In genomic region chr2:122301921-122302573, GRCm38 (mm10) we compare ENCODE assay signal across 9 mouse cellular contexts. TPM values are rescaled to one million over a fixed set of nuclear protein-coding genes. Genes with fewer than 3 reads are reported as not detected.
A peak's percentile ranks its signal among the peaks of the same experiment; 100 is the strongest.
DNase-seq lines count a peak whose midpoint lies in the region; ATAC-seq lines count a peak whose summit lies in the region.
"Had no signal": no experiment of that assay in that cellular context is flagged by ENCODE, and none has a peak within 500 bp of the region (broad histone marks: within the 10 kb centered on the region; RNA-seq: fewer than 3 reads in every experiment).

No protein-coding gene starts in this region.

- peak overlapping the region; percentile 79 for H3K4me2 ChIP-seq in heart, embryonic 12.5 days
- H3K4me2 ChIP-seq in hindbrain, embryonic 12.5 days (replicated peaks), result peak overlapping the region; percentile 77
- peak overlapping the region; percentile 59 for H3K4me2 ChIP-seq in midbrain, embryonic 12.5 days (replicated peaks)

- no peaks in the 10 kb centered on the region for H3K36me3 ChIP-seq in heart, embryonic 12.5 days
- no peaks in the 10 kb centered on the region for H3K36me3 ChIP-seq in hindbrain, embryonic 12.5 days
- no peaks in the 10 kb centered on the region for H3K36me3 ChIP-seq in midbrain, embryonic 12.5 days

- peaks cover 98% of the 10 kb centered on the region for H3K27me3 ChIP-seq in heart, embryonic 12.5 days (replicated peaks)
- peaks cover 97% of the 10 kb centered on the region for H3K27me3 ChIP-seq in hindbrain, embryonic 12.5 days
- peaks cover 99% of the 10 kb centered on the region for H3K27me3 ChIP-seq in midbrain, embryonic 12.5 days

- WGBS in heart, embryonic 12.5 days, result 8% methylated on average over 23 of the region's 23 CpGs
- WGBS in hindbrain, embryonic 12.5 days, result 6% methylated on average over 23 of the region's 23 CpGs
- 8% methylated on average over 23 of the region's 23 CpGs for WGBS in midbrain, embryonic 12.5 days

- no peak for DNase-seq in heart, postnatal 4 days
- peak; percentile 12 for DNase-seq in R1 (ENCODE audit: low read depth, low spot score)
- DNase-seq in thymus, postnatal 4 days, result no peak
- no peak for DNase-seq in right cerebral cortex, postnatal 14 days

- H3K9me3 ChIP-seq in heart, embryonic 12.5 days (replicated peaks), result no peaks in the 10 kb centered on the region
- no peaks in the 10 kb centered on the region for H3K9me3 ChIP-seq in hindbrain, embryonic 12.5 days (replicated peaks)
- no peaks in the 10 kb centered on the region for H3K9me3 ChIP-seq in midbrain, embryonic 12.5 days

- no peak for ATAC-seq in heart, embryonic 12.5 days (ENCODE audit: insufficient number of reproducible peaks, low FRiP score)
- ATAC-seq in hindbrain, embryonic 12.5 days (ENCODE audit: low FRiP score), result no peak
- ATAC-seq in midbrain, embryonic 12.5 days (ENCODE audit: low FRiP score, low read depth), result no peak
- ATAC-seq in CD4-positive, CD25-positive, alpha-beta regulatory T cell, adult 4 months, result no peak

- no peak overlapping the region for H3K27ac ChIP-seq in heart, embryonic 12.5 days (ENCODE audit: poor library complexity, severe bottlenecking)
- no peak overlapping the region for H3K27ac ChIP-seq in hindbrain, embryonic 12.5 days
- H3K27ac ChIP-seq in midbrain, embryonic 12.5 days (replicated peaks), result no peak overlapping the region

- H3K4me1 ChIP-seq in heart, embryonic 12.5 days (replicated peaks), result peaks cover 36% of the 10 kb centered on the region
- H3K4me1 ChIP-seq in hindbrain, embryonic 12.5 days, result peaks cover 34% of the 10 kb centered on the region
- H3K4me1 ChIP-seq in midbrain, embryonic 12.5 days, result peaks cover 39% of the 10 kb centered on the region

- no peak overlapping the region for H3K9ac ChIP-seq in heart, embryonic 12.5 days
- peak overlapping the region; percentile 53; the same call in 1 of the 2 replicates for H3K9ac ChIP-seq in hindbrain, embryonic 12.5 days
- H3K9ac ChIP-seq in midbrain, embryonic 12.5 days (replicated peaks), result peak overlapping the region; percentile 20; the same call in 1 of the 2 replicates

- peak overlapping the region; percentile 48 for H3K4me3 ChIP-seq in heart, embryonic 12.5 days
- peak overlapping the region; percentile 42 for H3K4me3 ChIP-seq in hindbrain, embryonic 12.5 days
- H3K4me3 ChIP-seq in midbrain, embryonic 12.5 days, result peak overlapping the region; percentile 45

RNA-seq across cellular contexts. Expression of gene Duoxa2, which starts 3.3 kb away (rescaled TPM):
- not detected in 2 replicates for polyA plus RNA-seq in heart, embryonic 12.5 days (2016; fragmentation: Nextera tagmentation; extraction: Ambion mirVana)
- under 1 TPM; 0.16 to 0.21 TPM for total RNA-seq in heart, postnatal 4 days (2021)
- not detected in 2 replicates for polyA plus RNA-seq in hindbrain, embryonic 12.5 days (2016; fragmentation: Nextera tagmentation; extraction: Ambion mirVana)
- polyA plus RNA-seq in midbrain, embryonic 12.5 days (2016; fragmentation: Nextera tagmentation; extraction: Ambion mirVana), result not detected in 2 replicates
- polyA plus RNA-seq in CD4-positive, CD25-positive, alpha-beta regulatory T cell, adult 4 months (2017; shearing (Covaris generic)), result not detected

RNA-seq across cellular contexts. Expression of gene Duox2, which starts 3.8 kb away (rescaled TPM):
- 0.13 TPM in 2 replicates for polyA plus RNA-seq in heart, embryonic 12.5 days (2016; fragmentation: Nextera tagmentation; extraction: Ambion mirVana)
- total RNA-seq in heart, postnatal 4 days (2021), result under 1 TPM; 0.55 to 0.59 TPM
- not detected in 2 replicates for polyA plus RNA-seq in hindbrain, embryonic 12.5 days (2016; fragmentation: Nextera tagmentation; extraction: Ambion mirVana)
- polyA plus RNA-seq in midbrain, embryonic 12.5 days (2016; fragmentation: Nextera tagmentation; extraction: Ambion mirVana), result not detected in 2 replicates
- polyA plus RNA-seq in CD4-positive, CD25-positive, alpha-beta regulatory T cell, adult 4 months (2017; shearing (Covaris generic)), result not detected
- total RNA-seq: neutrophil, adult 5-6 weeks had no signal

RNA-seq across cellular contexts. Expression of gene Duoxa1, which starts 11.5 kb away (rescaled TPM):
- not detected in 2 replicates for polyA plus RNA-seq in heart, embryonic 12.5 days (2016; fragmentation: Nextera tagmentation; extraction: Ambion mirVana)
- total RNA-seq in heart, postnatal 4 days (2021), result not detected
- 0.32 TPM in 1 of 2 replicates, not detected in the other for polyA plus RNA-seq in hindbrain, embryonic 12.5 days (2016; fragmentation: Nextera tagmentation; extraction: Ambion mirVana)
- 0.43 and 0.64 TPM in 2 replicates for polyA plus RNA-seq in midbrain, embryonic 12.5 days (2016; fragmentation: Nextera tagmentation; extraction: Ambion mirVana)
- polyA plus RNA-seq in CD4-positive, CD25-positive, alpha-beta regulatory T cell, adult 4 months (2017; shearing (Covaris generic)), result not detected
- total RNA-seq: neutrophil, adult 5-6 weeks had no signal

RNA-seq across cellular contexts. Expression of gene Duox1, which starts 13.4 kb away (rescaled TPM):
- 0.04 and 0.05 TPM in 2 replicates for polyA plus RNA-seq in heart, embryonic 12.5 days (2016; fragmentation: Nextera tagmentation; extraction: Ambion mirVana)
- not detected for total RNA-seq in heart, postnatal 4 days (2021)
- polyA plus RNA-seq in hindbrain, embryonic 12.5 days (2016; fragmentation: Nextera tagmentation; extraction: Ambion mirVana), result 0.08 and 0.10 TPM in 2 replicates
- 0.12 and 0.18 TPM in 2 replicates for polyA plus RNA-seq in midbrain, embryonic 12.5 days (2016; fragmentation: Nextera tagmentation; extraction: Ambion mirVana)
- not detected for polyA plus RNA-seq in CD4-positive, CD25-positive, alpha-beta regulatory T cell, adult 4 months (2017; shearing (Covaris generic))
- total RNA-seq: neutrophil, adult 5-6 weeks had no signal
